Mouse (Mus musculus): Measurements from ENCODE around the gene Zfp592. TPM values are rescaled to one million over a fixed set of nuclear protein-coding genes. Genes with fewer than 3 reads are reported as not detected.

Gene Zfp592
- polyA plus RNA-seq (2015; fragmentation: Nextera tagmentation; extraction: Ambion mirVana), result 6.1 and 6.8 TPM in 2 replicates

DNA sequence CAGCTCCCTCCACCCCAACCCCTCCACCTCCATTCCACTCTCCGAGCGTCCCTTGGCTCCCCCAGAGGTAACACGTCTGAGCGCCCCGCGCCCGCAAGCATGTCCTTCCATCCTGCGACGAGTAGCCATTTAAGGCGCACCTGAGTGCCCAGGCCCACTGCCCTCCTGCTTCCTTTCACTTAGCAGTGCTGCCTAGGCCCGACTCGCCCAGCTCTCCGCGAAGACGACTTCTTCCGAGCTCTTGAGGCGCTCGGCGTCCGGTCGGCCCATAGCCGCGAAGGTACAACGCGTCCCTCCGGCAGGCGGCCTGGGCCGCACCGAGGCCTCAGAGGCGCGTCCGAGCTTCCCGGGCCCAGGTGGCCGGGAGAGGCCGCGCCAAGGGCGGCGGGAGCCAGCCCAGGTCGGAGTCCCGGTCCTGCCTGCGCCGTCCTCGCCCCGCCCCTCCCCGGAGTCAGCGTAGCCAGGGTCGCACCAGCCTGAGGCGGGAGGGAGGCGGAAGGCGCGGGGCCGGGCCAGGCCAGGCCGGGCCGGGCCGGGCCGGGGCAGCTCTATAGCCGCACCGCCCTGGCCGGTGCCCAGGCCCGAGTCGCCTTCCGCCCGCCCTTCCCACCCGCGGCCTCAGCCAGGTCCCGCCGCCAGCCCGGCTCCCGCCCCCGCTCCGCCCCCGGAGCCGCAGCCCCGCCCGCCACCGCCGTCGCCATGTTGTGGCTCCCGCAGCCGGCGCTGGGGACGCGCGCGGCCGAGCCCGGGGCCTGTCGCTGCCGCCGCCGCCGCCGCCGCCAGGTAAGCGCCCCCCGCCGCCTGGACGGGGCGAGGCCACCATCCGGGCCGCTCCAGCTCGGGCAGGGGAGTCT lies at the start of gene Zfp592:
Zfp592 (plus strand) TSS at position 702 of the 854 bp plus-strand sequence.
- DNase-seq (peak; percentile 73), ATAC-seq (ENCODE audit: low read depth) (peak; percentile 91)
- Histone ChIP-seq H3K27me3 (no peaks in the 10 kb centered on the region), H3K27ac (peak within 1 kb of the TSS; percentile 91), H3K9ac (peak within 1 kb of the TSS; percentile 94), H3K4me3 (replicated peaks) (peak within 1 kb of the TSS; percentile 99), H3K9me3 (replicated peaks) (no peaks in the 10 kb centered on the region), H3K4me2 (peak within 1 kb of the TSS; percentile 96), H3K4me1 (replicated peaks) (peaks cover 81% of the 10 kb centered on the region), H3K36me3 (0 out of 2 replicates have a peak, but pooled peaks cover under 1% of the 10 kb centered on the region)
- WGBS (ENCODE audit: insufficient replicate concordance), result under 1% methylated on average over 82 of the region's 102 CpGs

DNA sequence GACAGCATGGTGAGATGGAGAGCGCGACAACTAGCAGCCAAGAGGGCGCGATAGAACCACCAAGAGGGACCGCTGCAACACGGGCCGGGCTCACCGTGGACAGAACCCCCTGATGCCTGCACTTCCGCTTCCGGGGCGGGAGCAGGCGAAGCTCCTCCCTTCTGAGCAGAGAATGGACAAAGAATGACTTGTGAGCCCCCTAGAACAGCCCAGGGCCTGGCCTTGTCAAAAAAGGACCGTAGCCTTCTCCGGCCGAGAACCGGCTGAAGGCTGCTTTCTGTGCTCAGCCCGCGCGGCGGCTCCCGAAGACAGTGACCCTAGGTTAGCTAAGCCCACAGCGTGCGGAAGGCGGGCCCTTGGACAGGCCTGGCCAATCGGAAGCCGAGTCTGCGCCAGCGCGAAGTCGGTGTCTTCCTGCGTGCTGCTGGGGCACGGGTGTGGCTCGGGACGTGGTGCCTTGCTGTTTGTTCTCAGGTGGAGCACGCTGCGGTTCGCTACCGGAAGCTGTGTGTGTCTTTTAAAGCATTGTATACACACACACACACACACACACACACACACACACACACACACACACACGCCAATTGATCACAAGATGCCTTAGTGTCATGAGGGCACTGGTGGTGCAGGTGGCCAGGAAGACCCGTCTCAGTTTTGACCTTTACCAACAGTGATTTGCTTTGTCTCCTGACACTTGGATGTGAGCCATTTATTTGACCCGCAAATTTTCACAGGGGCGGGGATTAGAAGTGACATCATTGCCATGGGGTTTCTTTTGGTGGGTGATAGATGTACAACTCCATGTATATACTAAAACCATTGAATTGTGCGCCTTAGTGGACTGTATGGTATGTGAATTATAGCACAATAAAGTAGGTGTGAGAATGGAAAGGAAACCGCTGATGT lies 45.8 kb upstream of the Zfp592 start, which contains the start of gene Sec11a:
Sec11a (minus strand) TSS at position 336 of the 906 bp plus-strand sequence.
- peak within 1 kb of the TSS; percentile 85 for H3K9ac ChIP-seq
- no peaks in the 10 kb centered on the region for H3K27me3 ChIP-seq
- H3K9me3 ChIP-seq (replicated peaks), result no peaks in the 10 kb centered on the region
- WGBS (ENCODE audit: insufficient replicate concordance), result 2% methylated on average over 44 of the region's 44 CpGs
- H3K4me1 ChIP-seq (replicated peaks), result peaks cover 34% of the 10 kb centered on the region
- peak within 1 kb of the TSS; percentile 90 for H3K27ac ChIP-seq
- peak within 1 kb of the TSS; percentile 82 for H3K4me3 ChIP-seq (replicated peaks)
- peak; percentile 89 for DNase-seq
- H3K36me3 ChIP-seq, result peaks cover 9% of the 10 kb centered on the region
- ATAC-seq (ENCODE audit: low read depth), result peak; percentile 99
- peak within 1 kb of the TSS; percentile 73 for H3K4me2 ChIP-seq

GRCm38 (mm10) chr7:80951461-80951860 lies 42.0 kb upstream of the Zfp592 start:
- Histone ChIP-seq H3K27ac (no peak overlapping the region), H3K27me3 (0 out of 2 replicates have a peak, but pooled peaks cover 2% of the 10 kb centered on the region), H3K9me3 (replicated peaks) (no peaks in the 10 kb centered on the region), H3K4me3 (replicated peaks) (no peak overlapping the region), H3K9ac (no peak overlapping the region), H3K36me3 (no peaks in the 10 kb centered on the region), H3K4me1 (replicated peaks) (peaks cover 12% of the 10 kb centered on the region), H3K4me2 (no peak overlapping the region)
- 74% methylated on average over 4 of the region's 4 CpGs for WGBS (ENCODE audit: insufficient replicate concordance)
- DNase-seq (no peak), ATAC-seq (ENCODE audit: low read depth) (no peak)

DNA sequence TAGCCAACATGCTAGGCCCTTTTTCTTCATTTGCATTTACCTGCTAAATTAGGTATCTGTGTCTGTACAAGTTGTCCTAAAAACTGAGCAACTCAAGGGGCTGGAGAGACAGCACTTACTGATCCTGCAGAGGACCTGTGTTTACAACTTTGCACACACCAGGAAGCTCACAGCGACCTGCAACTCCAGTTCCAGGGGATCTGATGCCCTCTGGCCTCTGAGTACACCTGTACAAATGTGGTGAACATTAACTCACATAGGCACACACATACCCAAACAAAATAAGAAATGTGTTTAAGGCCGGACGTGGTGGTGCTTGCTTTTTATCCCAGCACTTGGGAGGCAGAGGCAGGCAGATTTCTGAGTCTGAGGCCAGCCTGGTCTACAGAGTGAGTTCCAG lies 41.3 kb upstream of the Zfp592 start:
- DNase-seq (no peak), ATAC-seq (ENCODE audit: low read depth) (no peak)
- no peak overlapping the region for H3K4me2 ChIP-seq
- 0 out of 2 replicates have a peak, but pooled peaks cover 5% of the 10 kb centered on the region for H3K27me3 ChIP-seq
- H3K4me1 ChIP-seq (replicated peaks), result peaks cover 8% of the 10 kb centered on the region
- no peaks in the 10 kb centered on the region for H3K36me3 ChIP-seq
- H3K9ac ChIP-seq, result no peak overlapping the region
- WGBS (ENCODE audit: insufficient replicate concordance), result 42% methylated on average over 3 of the region's 3 CpGs
- H3K27ac ChIP-seq, result no peak overlapping the region
- H3K4me3 ChIP-seq (replicated peaks), result no peak overlapping the region
- no peaks in the 10 kb centered on the region for H3K9me3 ChIP-seq (replicated peaks)

DNA sequence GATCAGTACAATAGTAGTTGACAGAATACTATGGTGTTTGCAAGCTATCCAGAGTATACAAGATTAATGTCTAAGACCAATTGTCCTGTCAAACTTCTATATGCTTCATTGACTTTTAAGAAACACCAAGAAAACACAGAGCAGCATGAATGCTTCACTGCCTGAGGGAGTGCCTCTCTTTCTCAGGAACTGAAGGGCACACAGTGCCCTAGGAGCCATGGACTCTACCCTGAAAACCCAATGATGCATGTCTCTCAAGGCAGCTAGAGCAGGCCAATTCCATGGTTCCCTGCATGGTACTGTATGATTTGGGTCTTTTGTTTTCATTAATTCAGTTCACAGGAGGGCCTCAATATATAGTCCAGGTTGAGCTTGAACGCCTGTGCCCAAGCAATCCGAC lies 39.2 kb upstream of the Zfp592 start:
- ATAC-seq (ENCODE audit: low read depth) (no peak), DNase-seq (no peak)
- Histone ChIP-seq H3K4me2 (no peak overlapping the region), H3K9ac (no peak overlapping the region), H3K27ac (no peak overlapping the region), H3K36me3 (no peaks in the 10 kb centered on the region), H3K4me1 (replicated peaks) (peaks cover 7% of the 10 kb centered on the region), H3K27me3 (0 out of 2 replicates have a peak, but pooled peaks cover 5% of the 10 kb centered on the region), H3K9me3 (replicated peaks) (no peaks in the 10 kb centered on the region), H3K4me3 (replicated peaks) (no peak overlapping the region)
- WGBS (ENCODE audit: insufficient replicate concordance), result 78% methylated on average over 2 of the region's 2 CpGs

DNA sequence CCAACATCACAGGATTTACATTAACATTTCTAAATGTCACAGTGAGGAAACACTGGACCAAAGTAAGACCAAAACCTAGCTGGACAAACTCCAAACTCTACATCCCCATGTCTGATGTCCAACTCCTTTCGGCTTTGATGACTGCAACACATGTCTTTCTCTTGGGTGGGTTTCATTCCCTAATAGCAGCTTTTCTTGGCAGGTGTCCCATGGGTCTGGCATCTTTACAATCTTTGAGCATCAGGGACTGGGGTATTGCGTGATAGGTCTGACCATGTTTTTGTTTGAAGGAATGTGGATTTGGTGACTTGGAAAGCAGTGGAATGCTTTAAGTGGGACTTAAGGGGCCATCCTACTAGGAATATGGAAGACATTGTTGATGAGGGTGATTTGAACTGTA lies 36.6 kb upstream of the Zfp592 start:
- ATAC-seq (ENCODE audit: low read depth), result no peak
- no peak overlapping the region for H3K4me2 ChIP-seq
- peaks cover 11% of the 10 kb centered on the region for H3K4me1 ChIP-seq (replicated peaks)
- no peaks in the 10 kb centered on the region for H3K9me3 ChIP-seq (replicated peaks)
- no peak for DNase-seq
- 0 out of 2 replicates have a peak, but pooled peaks cover 5% of the 10 kb centered on the region for H3K27me3 ChIP-seq
- no peak overlapping the region for H3K9ac ChIP-seq
- no peak overlapping the region for H3K4me3 ChIP-seq (replicated peaks)
- 80% methylated on average over 2 of the region's 2 CpGs for WGBS (ENCODE audit: insufficient replicate concordance)
- no peak overlapping the region for H3K27ac ChIP-seq
- no peaks in the 10 kb centered on the region for H3K36me3 ChIP-seq

DNA sequence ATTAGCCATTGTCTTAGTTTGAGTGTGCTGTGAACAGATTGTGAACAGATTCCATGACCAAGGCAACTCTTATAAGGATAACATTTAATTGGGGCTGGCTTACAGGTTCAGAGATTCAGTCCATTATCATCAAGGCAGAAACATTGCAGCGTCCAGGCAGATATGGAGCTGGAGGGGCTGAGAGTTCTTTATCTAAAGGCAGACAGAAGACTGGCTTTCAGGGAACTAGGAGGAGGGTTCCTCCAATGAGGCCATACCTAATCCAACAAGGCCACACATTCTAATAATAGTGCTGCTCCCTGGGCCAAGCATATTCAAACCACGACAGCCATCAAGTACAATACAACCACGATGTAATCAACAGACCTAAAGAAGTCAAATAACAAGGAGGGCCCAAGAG lies 34.5 kb upstream of the Zfp592 start:
- Histone ChIP-seq H3K27ac (no peak overlapping the region), H3K9ac (no peak overlapping the region), H3K4me1 (replicated peaks) (peaks cover 11% of the 10 kb centered on the region), H3K36me3 (no peaks in the 10 kb centered on the region), H3K4me3 (replicated peaks) (no peak overlapping the region), H3K27me3 (0 out of 2 replicates have a peak, but pooled peaks cover 3% of the 10 kb centered on the region), H3K9me3 (replicated peaks) (no peaks in the 10 kb centered on the region), H3K4me2 (no peak overlapping the region)
- WGBS (ENCODE audit: insufficient replicate concordance), result 22% methylated on average over 3 of the region's 3 CpGs
- ATAC-seq (ENCODE audit: low read depth) (peak; percentile 82), DNase-seq (peak; percentile 36)

GRCm38 (mm10) chr7:80962799-80963198 lies 30.7 kb upstream of the Zfp592 start:
- no peak overlapping the region for H3K4me3 ChIP-seq (replicated peaks)
- no peaks in the 10 kb centered on the region for H3K36me3 ChIP-seq
- no peaks in the 10 kb centered on the region for H3K27me3 ChIP-seq
- H3K4me2 ChIP-seq, result no peak overlapping the region
- 58% methylated on average over 6 of the region's 6 CpGs for WGBS (ENCODE audit: insufficient replicate concordance)
- no peak overlapping the region for H3K27ac ChIP-seq
- DNase-seq, result no peak
- H3K9ac ChIP-seq, result no peak overlapping the region
- no peaks in the 10 kb centered on the region for H3K9me3 ChIP-seq (replicated peaks)
- no peak for ATAC-seq (ENCODE audit: low read depth)
- H3K4me1 ChIP-seq (replicated peaks), result peaks cover 11% of the 10 kb centered on the region

DNA sequence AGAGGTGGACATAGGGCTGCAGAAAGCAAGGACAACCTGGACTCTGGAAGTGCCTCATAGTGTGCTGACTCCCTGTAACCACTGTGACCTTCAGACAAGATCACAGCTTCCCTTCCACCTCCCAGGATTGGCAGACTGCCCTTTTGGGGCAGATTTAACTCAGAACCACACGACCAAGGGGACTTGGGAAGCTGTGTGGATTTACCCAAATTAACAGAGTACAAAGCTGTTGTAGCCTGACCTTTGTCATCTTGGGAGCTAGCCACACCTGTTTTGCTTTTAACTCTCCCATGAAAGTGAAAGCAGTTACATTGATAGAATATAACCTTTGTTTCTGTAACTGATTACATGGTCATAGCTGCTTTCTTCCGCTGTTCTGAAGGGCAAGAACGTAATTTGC lies 22.6 kb upstream of the Zfp592 start:
- Histone ChIP-seq H3K4me3 (replicated peaks) (no peak overlapping the region), H3K4me1 (replicated peaks) (no peaks in the 10 kb centered on the region), H3K9ac (no peak overlapping the region), H3K27me3 (no peaks in the 10 kb centered on the region), H3K27ac (0 out of 2 replicates have a peak overlapping the region, but pooled peaks have one; percentile 13), H3K4me2 (no peak overlapping the region), H3K36me3 (no peaks in the 10 kb centered on the region), H3K9me3 (replicated peaks) (no peaks in the 10 kb centered on the region)
- WGBS (ENCODE audit: insufficient replicate concordance), result 54% methylated on average over 3 of the region's 3 CpGs
- ATAC-seq (ENCODE audit: low read depth) (no peak), DNase-seq (no peak)

GRCm38 (mm10) chr7:80971419-80971818 lies 22.1 kb upstream of the Zfp592 start:
- DNase-seq, result no peak
- ATAC-seq (ENCODE audit: low read depth), result no peak
- H3K4me1 ChIP-seq (replicated peaks), result no peaks in the 10 kb centered on the region
- H3K4me3 ChIP-seq (replicated peaks), result no peak overlapping the region
- H3K9ac ChIP-seq, result no peak overlapping the region
- H3K36me3 ChIP-seq, result no peaks in the 10 kb centered on the region
- H3K9me3 ChIP-seq (replicated peaks), result no peaks in the 10 kb centered on the region
- no peak overlapping the region for H3K4me2 ChIP-seq
- no peaks in the 10 kb centered on the region for H3K27me3 ChIP-seq
- no peak overlapping the region for H3K27ac ChIP-seq
- 60% methylated on average over 2 of the region's 2 CpGs for WGBS (ENCODE audit: insufficient replicate concordance)

GRCm38 (mm10) chr7:80972082-80972481 lies 21.4 kb upstream of the Zfp592 start:
- WGBS (ENCODE audit: insufficient replicate concordance), result 80% methylated on average over 5 of the region's 5 CpGs
- H3K4me1 ChIP-seq (replicated peaks), result no peaks in the 10 kb centered on the region
- no peak overlapping the region for H3K4me2 ChIP-seq
- H3K27me3 ChIP-seq, result no peaks in the 10 kb centered on the region
- H3K36me3 ChIP-seq, result no peaks in the 10 kb centered on the region
- ATAC-seq (ENCODE audit: low read depth) (no peak), DNase-seq (no peak)
- H3K4me3 ChIP-seq (replicated peaks), result no peak overlapping the region
- H3K9me3 ChIP-seq (replicated peaks), result no peaks in the 10 kb centered on the region
- H3K27ac ChIP-seq, result no peak overlapping the region
- no peak overlapping the region for H3K9ac ChIP-seq

All from liver, embryonic 13.5 days (tissue).